Mouse (Mus musculus): ENCODE data around the gene Fanca. TPM values are rescaled to one million over a fixed set of nuclear protein-coding genes. Genes with fewer than 3 reads are reported as not detected.

The Fanca gene
- 81.8 and 123 TPM in 2 replicates for polyA plus RNA-seq (2012; rRNA removed)

DNA sequence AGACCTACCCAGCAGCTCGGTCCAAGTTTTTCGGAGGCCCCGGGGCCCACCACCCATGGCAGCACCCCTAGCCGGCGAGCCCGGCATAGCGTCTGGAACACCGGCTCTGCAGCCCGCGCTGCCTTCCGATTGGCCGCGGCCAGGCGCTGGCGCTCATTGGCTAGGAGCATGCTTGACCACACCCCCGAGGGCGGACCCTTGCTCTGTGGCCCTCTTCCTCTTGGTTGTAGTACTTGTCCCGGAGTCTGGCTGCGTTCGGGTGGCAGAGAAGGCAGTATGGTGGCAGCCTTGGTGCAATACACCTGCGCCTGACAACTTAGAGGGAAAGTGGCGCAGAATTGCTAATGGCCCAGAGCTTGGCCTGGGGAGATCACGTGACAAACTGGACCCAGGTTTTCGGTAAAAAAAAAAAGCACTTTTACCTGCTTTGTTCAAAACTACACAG is at the start of gene Fanca:
Gene Fanca (minus strand): TSS at position 110 of the 445 bp plus-strand sequence.
- DNase-seq (ENCODE audit: low read depth) = peak; percentile 38

DNA sequence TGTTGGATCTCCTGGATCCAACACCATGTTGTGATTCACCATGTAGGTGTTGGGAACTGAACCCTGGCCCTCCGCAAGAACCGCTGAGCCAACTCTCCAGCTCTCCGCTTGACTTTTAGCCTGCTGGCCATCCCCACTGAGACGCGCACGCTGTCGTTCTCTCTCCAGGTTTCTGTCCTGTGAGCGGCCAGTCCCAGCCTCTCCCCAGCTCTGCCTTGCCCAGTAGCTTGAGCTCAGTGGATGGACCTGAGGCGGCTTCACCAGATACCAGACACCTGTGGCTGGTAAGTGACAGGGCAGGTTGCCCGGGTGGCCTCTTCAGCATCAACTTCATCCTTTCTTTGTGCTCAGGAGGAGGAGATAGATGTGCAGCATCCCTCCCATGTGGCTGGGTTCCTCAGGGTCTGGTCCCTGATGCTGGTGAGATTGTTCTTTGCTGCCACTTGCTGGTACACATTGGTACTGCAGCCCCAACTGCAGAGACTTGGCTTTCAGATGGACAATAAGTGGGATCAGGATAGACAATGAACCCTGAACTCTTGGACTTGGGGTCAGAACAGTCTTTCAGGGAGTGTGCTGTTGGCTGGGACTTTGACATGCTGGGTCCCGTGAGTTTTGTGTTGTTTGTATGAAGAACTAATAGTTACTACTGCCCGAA is 42.8 kb upstream of the Fanca start:
- no peak for DNase-seq (ENCODE audit: low read depth)

DNA sequence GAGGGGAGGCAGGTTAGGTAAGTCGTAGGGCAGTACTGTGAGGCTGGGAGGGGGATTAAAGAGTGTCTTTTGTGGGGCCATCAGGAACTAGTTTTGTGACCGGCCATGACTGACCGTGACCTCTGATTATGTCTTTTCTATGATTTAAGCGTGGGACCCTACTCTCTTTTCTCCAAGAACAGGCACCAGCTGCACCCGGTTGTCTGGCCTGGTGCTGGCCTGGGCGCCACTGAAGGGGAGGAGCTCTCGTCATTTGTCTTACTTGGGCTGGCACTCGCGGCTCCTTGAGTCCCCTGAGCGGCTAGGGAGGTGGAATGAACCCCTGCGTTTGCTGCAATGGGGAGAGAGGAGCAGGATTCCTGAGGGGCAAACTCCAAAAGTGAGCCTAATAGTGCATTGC is 34.8 kb upstream of the Fanca start:
- DNase-seq (ENCODE audit: low read depth) = no peak

DNA sequence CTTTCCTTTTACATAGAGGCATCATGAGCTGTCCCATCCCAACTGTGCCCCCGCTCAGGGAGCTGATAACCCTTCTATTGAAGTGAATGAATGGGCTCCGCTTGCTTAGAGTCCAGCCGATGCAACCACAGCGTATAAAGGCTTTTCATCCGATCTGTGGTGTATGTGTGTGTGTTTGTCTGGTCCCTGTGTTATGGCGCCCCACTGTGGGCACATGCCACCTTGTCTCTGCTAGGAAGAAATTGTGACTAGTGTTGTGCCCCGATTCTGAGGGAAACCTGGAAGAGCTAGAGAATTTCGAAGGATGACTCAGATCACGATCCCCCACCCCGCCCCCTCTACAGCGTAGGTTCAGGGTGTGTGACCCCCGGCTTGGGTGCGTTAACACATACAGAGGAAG is 34.4 kb upstream of the Fanca start:
- no peak for DNase-seq (ENCODE audit: low read depth)

DNA sequence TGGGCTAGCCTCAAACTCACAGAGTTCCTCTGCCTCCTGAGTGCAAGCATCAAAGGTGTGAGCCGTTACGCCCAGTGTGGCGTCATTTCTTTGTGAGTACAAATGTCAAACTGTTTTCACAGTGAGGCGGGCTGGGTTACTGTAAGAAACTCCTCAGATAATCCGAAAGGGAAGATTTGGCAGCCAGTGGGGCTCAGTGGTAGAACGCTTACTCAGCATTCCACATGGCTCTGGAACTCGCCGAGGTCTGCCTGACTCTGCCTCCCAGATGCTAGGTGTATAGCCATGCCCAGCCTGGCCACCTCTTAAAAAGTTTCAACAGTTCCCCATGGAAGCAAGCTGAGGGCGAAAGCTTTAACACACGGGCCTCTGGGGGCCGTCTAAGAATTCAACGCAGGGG is 33.7 kb upstream of the Fanca start:
- DNase-seq (ENCODE audit: low read depth) = no peak

DNA sequence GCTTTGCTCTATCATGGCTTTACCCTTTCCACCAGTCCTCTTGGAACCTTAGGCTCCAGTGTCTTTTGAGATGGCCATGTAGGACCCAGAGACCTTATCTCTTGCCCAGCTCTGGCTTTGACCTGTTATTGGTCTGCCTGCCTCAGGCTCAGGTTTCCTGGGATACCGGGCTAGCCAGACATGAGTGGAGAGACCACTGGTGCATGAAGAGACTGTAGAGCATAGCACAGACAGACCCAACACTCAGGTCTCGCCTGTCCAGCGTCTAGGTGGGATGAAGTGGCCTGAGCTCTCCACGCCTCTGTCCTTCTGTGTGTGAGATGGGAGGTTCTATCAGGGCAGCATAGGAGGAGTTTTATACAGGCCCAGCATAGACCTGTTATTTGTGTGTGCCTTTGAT is 30.7 kb upstream of the Fanca start:
- DNase-seq (ENCODE audit: low read depth) = no peak

DNA sequence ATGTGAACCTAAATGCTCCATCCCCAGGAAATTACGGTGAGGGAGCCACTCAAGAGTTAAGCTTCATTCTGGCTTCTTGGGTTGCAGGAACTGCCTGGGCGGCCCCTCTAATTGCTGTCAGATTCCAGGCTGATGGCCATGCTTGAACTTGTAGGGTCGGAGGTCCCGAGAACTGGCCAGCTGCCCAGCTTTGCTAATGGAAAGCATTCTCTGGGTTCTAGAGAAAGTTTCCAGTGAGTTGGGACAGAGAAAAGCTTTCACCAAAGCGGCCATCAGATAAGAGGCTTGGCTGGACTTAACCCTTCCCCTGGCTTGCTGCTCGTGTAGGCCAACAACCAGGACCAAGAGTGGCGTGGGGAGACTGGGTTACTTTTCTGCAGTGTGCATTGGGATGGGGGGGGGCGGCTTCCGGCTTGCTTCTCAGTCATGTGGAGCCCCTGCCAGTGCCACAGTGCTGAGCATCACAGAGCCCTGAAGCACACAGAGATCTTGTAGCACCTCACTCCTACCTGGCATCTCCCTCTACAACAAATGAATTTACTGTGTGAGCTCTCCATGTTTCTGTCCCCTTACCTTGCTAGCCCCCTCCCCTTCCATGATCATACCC is 30.0 kb upstream of the Fanca start:
- DNase-seq (ENCODE audit: low read depth) = no peak

DNA sequence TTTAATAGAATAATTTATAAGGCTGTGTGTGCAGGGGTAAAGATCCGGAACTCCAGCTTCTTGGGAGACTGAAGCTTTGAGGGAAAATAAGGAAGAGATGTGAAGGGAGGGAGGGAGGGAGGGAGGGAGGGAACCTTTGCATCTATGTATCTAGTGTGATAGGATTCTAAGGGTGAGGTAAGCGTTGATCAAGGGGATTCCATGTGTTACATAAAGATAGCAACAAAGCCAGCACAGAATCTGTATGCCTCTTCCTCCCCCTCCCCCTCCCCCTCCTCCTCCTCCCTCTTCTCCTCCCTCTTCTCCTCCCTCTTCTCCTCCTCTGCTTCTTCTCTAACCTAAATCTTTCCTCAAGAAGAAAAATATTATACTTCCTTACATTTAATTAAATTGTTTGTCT is 28.9 kb upstream of the Fanca start:
- no peak for DNase-seq (ENCODE audit: low read depth)

DNA sequence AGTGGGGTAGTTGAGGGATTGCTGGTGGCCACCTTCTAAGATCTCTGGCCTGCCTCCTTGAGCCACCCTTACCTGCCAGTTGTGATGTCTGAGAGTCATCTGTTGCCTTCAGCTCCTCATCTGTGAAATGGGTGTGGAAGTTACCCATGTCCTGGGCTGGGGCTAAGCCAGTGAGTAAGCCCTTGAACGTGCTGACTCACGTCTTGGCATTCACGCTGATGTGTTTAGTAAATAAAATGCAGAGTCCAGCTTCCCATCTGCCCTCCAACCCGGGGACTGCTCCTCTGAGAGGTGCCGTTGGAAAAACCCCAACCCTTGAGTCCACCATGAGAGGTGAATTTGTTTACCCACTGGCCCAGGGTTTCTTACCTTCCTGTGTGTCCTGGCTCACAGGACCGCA is 27.5 kb upstream of the Fanca start:
- DNase-seq (ENCODE audit: low read depth) = no peak

DNA sequence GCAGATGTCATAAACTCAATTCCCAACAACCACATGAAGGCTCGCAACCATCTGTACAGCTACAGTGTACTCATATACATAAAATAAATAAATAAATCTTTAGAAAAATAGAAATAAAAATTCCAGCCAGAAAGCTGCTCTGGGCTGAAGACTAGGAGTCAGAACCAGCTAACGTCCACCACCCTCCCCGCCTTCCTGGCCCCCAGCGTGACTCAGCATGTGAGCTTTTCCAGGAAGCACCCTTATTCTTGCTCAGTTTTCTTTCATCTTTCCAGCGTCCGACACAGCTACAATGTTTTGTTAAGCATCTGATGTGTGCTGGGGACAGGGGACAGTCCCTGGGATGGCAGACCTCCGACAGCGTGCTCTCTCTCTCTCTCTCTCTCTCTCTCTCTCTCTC is 26.8 kb upstream of the Fanca start:
- no peak for DNase-seq (ENCODE audit: low read depth)

DNA sequence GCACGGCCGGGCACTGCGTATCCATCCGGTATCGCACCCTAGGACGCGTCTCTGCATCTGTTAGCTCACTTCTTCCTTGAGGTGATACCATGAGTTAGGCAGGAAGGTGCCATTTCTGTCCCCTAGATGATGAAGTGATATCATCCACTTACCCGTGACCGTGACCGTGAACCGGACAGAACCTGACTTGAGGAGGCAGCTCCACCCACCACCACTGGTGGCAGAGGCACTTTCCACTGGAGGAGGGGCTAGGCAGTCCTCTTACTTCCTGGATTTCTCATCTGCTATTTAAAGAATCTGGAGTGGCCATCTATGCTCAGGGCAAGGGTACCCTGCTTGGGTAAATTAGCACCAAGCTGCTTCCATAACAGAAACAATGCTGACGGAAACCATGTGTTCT is 25.0 kb upstream of the Fanca start:
- no peak for DNase-seq (ENCODE audit: low read depth)

DNA sequence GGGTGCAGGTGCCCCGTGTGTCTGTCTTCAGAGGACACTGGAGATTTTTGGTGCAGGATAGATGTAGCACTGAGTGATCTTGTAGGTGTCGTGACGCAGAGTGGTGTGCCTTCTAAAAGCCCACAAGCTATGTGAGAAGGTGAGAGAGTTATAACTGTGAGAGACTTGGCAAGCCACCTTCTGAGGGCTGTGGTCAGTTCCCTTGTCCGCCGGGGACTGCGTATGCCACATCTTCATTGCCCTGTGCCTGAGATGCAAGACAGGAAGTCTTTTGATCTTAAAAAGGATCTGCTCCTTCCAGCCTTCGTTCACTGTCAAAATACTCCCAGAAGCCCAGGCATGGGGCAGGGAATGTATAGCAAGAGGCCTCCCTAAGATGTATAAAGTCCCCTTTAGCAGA is 24.5 kb upstream of the Fanca start:
- DNase-seq (ENCODE audit: low read depth) = no peak

DNA sequence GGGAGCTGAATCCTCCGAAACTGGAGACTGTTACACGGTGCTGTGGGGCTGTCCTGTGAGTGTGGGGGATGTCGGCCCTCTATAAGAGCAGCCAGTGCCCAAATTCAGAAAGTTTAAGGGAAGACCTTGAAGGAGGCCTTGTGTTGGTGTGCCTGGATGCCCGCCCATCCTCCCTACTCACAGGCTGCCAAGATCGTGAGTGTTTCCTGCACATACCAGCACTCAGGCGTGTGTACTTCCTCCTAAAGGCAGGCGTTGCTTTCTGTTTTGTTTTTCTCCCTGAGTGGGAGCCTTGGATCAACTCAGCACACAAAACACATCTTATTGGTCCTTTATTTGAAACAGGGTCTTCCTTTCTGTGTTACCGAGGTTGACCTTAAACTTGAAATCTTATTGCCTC is 23.9 kb upstream of the Fanca start:
- DNase-seq (ENCODE audit: low read depth) = no peak

DNA sequence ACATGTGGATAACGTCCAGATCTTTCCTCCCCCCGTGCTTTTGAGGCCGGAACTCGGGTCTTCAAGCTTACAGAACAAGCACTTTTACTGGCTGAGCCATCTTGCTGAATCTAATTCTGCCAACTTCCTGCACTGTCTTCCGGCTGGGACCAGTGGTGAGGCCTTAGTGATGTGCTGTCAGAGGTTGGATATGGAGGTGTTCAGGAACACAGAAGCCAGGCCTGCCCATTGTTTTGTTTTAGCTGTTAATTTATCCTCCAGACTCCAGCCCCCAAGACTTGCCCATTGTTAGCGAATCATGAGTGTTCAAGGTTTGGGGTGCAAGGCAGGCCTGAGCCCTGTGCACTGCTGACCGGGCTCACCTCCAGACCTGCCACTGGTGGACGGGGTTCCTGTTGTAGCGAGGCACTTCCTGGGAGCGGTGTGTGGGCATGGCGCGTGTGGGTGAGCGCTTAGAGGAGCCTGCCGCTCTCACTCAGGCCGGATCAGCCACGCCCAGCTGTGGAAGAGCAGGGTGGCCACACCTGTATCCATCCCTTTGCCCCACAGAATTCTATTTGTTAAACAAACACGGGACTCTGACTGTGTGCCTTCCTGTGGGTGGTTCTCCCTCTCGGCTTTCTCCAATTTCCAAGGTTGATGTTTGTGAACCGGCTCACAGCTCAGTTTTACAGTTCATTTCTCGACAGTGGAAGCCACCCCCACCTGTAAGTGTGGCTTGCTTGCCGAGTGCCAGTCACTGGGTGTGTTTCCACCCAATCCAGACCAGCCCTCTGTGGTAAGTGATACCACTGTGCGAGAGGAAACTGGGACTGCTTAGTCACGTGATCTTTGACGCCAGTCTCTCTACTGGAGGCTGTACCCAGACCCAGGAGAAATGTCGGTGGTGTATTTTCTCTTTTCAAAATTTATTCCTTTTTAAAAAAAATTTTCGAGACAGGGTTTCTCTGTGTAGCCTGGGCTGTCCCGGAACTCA is 23.0 kb upstream of the Fanca start:
- DNase-seq (ENCODE audit: low read depth) = no peak

DNA sequence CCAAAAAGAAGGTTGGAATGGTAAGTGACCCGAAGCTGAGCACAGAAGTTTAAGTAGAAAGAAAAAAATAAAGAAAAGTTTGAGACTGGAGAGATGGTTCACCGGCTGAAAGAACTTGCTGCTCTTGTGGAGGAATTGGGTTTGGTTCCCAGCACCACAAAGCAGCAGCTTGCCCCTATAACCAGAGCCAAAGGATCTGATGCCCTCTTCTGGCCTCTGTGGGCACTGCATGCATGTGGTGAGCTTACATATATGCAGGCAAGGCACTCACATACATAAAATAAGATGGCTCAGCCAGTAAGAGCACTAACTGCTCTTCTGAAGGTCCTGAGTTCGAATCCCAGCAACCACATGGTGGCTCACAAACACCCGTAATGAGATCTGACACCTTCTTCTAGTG is 21.7 kb upstream of the Fanca start:
- DNase-seq (ENCODE audit: low read depth) = no peak

DNA sequence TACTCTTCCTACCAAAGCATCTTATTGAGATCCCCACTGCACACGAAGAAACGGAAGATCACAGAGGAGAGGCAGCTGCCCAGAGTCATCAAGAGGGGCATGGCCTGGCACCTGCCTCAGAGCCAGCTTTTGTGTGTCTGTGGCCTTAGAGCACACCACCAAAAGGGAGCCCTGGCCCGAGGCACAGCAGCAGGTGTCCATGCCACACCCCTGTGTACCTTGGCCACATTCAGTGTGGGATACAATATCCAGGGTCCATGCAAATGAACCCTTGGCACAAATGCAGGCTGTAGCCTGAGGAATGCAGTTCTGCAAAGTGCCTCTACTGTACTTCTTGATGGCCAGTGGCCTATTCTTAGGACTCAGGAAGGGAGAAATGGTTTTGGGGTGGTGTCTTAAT is 19.1 kb upstream of the Fanca start:
- DNase-seq (ENCODE audit: low read depth) = no peak

DNA sequence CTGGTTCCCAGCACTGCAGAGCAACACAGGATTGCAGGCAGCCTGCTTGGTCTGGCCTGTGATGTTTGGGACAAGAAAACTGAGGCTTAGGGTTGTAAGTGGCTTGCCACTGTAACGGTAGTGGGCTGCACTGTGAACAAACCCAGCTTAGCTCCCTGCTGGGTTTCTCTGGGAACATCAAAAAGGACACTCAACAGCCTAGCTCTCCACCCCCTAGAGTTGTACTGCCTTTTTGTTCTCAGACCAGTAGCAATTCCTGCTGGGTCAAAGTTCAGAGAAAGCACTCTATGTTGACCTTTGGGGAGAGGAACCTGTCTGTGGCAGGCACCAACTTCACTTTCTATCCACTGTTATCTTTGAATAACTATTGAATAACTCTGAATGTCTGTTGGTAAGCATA is 16.1 kb upstream of the Fanca start:
- DNase-seq (ENCODE audit: low read depth) = no peak

DNA sequence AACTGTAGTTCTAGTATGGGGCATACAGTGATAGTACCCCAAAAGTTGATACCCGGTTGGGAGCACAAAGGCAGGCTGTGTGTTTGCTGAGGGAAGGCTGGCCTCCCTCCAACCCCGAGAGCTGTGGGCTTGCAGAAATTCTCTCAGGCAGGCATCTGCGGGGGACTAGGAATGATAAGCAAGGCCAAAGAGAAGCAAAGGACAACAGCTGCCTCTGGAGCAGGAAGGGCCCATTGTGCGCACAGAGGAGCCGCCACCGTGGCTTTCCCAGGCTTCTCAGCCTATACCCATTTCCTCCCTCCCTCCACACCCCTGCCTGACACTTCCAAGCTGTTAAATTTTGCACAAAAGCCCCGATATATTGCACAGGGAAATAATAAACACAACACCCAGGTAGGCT is 15.5 kb upstream of the Fanca start:
- no peak for DNase-seq (ENCODE audit: low read depth)

DNA sequence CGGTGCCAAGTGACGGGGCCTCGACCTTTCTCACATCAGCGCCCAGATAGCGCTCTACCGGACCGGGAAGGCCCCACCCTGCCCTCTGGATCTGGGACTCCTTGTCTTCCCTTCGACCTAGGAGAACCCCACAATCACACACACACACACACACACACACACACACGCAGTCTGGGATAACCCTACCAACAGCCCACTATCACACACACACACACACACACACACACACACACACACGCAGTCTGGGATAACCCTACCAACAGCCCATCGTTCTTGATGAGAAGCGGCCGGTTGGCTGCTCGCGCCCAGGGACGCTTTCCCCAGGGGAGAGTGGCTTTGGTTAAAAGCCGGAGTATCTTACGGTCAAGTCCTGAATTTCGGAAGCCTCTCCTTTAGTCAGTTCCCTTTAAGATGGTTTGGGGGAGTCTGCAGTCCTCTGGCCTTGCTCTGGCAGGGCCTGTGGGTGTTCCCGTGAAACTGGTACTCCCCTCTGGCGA is 14.8 kb upstream of the Fanca start:
- no peak for DNase-seq (ENCODE audit: low read depth)

DNA sequence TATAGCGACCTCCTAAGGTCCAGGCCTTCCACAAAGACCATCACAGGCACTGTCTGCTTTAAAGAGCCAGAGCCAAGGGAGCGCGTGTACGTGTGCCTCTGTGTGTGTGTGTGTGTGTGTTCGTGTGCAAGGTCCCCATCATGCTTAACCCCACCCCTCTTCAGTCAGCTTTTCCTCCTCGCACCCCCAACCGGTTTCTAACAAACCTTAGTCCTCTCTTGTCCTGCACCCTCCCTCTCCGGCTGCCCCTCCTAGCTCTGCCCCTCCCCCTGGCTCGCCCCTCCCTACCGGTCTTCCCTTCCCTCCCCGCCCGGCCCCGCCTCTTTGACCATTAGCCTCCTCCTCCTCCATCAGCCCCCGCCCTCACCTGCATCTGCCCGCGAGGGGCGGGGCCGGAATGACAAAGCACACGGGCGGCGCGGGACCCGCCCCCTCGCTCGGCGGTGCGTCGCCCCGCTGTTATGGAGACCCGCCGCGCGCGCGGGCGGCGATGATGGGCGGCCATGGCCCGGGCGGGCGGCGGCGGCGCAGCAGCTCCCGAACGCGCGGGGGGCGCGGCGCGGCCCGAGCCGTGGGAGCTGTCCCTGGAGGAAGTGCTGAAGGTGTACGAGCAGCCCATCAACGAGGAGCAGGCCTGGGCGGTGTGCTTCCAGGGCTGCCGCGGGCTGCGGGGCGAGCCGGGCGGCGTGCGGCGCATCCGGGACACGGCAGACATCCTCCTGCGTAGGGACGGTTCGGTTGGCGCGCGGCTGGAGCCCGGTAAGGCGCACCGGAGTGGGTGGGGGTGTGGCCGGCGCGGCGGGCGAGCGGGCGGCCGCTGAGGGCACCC is 14.1 kb upstream of the Fanca start, which contains the start of gene Spire2:
Gene Spire2 (plus strand): TSS at position 452 of the 829 bp plus-strand sequence.
- DNase-seq (ENCODE audit: low read depth) = no peak

DNA sequence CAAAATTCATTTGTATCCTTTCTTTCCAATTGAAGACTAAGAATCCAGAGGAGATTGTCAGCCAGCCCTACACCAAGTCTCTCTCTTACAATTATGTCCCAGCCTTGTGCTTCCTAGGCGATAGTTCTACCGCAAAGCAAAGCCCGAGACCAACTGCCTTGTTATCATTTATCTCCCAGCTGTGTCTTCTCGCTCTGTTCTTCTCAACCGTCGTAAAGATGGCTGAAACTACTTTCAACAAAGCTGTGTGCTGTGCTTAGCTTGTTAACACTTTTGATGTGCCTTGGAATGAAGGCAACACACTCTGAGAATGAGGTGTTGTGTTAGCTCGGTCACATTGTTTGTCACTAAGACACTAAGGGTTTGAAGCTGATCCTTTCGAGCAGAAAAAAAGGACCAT is 13.4 kb upstream of the Fanca start:
- no peak for DNase-seq (ENCODE audit: low read depth)

DNA sequence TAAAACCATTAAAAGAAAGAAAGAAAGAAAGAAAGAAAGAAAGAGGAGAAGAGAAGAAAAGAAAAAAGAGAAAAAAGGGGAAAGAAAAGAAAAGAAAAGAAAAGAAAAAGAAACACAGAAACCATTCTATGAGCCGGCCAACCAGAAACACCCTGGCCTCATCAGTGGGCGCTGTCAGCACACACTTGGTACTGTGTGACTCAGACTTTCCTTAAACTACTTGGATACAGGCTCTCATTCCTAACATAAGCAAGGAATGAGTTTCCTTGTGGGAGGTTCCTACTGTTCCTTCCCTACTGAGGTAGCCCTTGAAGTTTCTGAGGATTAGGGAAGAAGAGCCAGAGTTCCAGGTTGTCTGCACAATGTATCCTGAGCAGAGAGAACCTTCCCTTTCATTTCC is 12.9 kb upstream of the Fanca start:
- no peak for DNase-seq (ENCODE audit: low read depth)
